Mouse (Mus musculus) limb, embryonic 15.5 days (tissue): Measurements from ENCODE around the gene Dach1. TPM values are rescaled to one million over a fixed set of nuclear protein-coding genes. Genes with fewer than 3 reads are reported as not detected.

ENCODE experiments used
- ATAC-seq: fragments of 200-750 bp; cut with Nextera tagmentation; 2 replicates; pipeline ENCODE4 v1.8.0; 2017; ENCODE audit warnings: low read depth, moderate TSS enrichment; ENCODE audit not compliant: insufficient number of reproducible peaks, low FRiP score, low TSS enrichment
- H3K27ac ChIP-seq: fragments of 300-500 bp; sonication (generic); 2 replicates; pipeline ENCODE4 v1.5.1; 2015; ENCODE audit warnings: moderate library complexity, mild to moderate bottlenecking, inconsistent platforms
- H3K27me3 ChIP-seq: fragments of 300-500 bp; sonication (generic); 2 replicates; pipeline ENCODE4 v1.6.1; 2015; ENCODE audit warnings: inconsistent platforms
- H3K36me3 ChIP-seq: fragments of 300-500 bp; sonication (generic); 2 replicates; pipeline ENCODE4 v1.6.1; 2015; ENCODE audit warnings: inconsistent platforms
- H3K4me1 ChIP-seq: fragments of 300-500 bp; sonication (generic); 2 replicates; pipeline ENCODE4 v1.6.1; 2015; ENCODE audit warnings: inconsistent platforms
- H3K4me2 ChIP-seq: fragments of 300-500 bp; sonication (generic); 2 replicates; pipeline ENCODE4 v1.6.1; 2015; ENCODE audit warnings: mild to moderate bottlenecking, inconsistent platforms
- H3K4me3 ChIP-seq: fragments of 300-500 bp; sonication (generic); 2 replicates; pipeline ENCODE4 v1.5.1; 2015; ENCODE audit warnings: mild to moderate bottlenecking, inconsistent platforms
- H3K9ac ChIP-seq: fragments of 300-500 bp; sonication (generic); 2 replicates; pipeline ENCODE4 v1.6.1; 2015; ENCODE audit warnings: inconsistent platforms
- H3K9me3 ChIP-seq: fragments of 300-500 bp; sonication (generic); 2 replicates; pipeline ENCODE4 v1.6.1; 2016; ENCODE audit warnings: inconsistent platforms
- WGBS: fragments of 180-500 bp; shearing (Covaris S2); methylation state at CpG from one replicate; pipeline ENCODE4 v1.1.7; 2015; 5-methylcytosine and 5-hydroxymethylcytosine counted together
- polyA plus RNA-seq: library from polyadenylated mRNA; unstranded; fragments of >200 nt; fragmentation: Nextera tagmentation; extraction: Ambion mirVana; gene quantifications from 2 replicates; pipeline ENCODE4 v1.2.1, GENCODE M21; 2015

Gene Dach1
- polyA plus RNA-seq, 1 experiment from 2014 or later, result 4.5 TPM

- Histone ChIP-seq H3K4me2 (no peak overlapping the region), H3K36me3 (no peaks in the 10 kb centered on the region)
- 86% methylated on average over 2 of the region's 2 CpGs for WGBS
These were observed 227.2 kb downstream of the Dach1 start for GRCm38 (mm10) chr14:97942361-97942760.

GRCm38 (mm10) chr14:97896622-97897021 lies 272.9 kb downstream of the Dach1 start:
- no peak overlapping the region for H3K27ac ChIP-seq
- H3K4me1 ChIP-seq, result no peaks in the 10 kb centered on the region
- H3K27me3 ChIP-seq, result no peaks in the 10 kb centered on the region
- no peak overlapping the region for H3K9ac ChIP-seq
- ATAC-seq, result no peak
- WGBS, result over 99% methylated on average over 3 of the region's 3 CpGs
- no peaks in the 10 kb centered on the region for H3K9me3 ChIP-seq
- H3K36me3 ChIP-seq, result no peaks in the 10 kb centered on the region
- no peak overlapping the region for H3K4me2 ChIP-seq
- H3K4me3 ChIP-seq, result no peak overlapping the region

More at GRCm38 (mm10) chr14:97942361-97942760, 227.2 kb downstream of the Dach1 start:
- H3K9me3 ChIP-seq, result no peaks in the 10 kb centered on the region
- no peak for ATAC-seq
- H3K4me1 ChIP-seq, result no peaks in the 10 kb centered on the region
- no peak overlapping the region for H3K27ac ChIP-seq
- H3K27me3 ChIP-seq, result no peaks in the 10 kb centered on the region
- H3K9ac ChIP-seq, result no peak overlapping the region
- no peak overlapping the region for H3K4me3 ChIP-seq

- Histone ChIP-seq H3K9me3 (no peaks in the 10 kb centered on the region), H3K4me1 (no peaks in the 10 kb centered on the region), H3K27ac (no peak overlapping the region), H3K36me3 (no peaks in the 10 kb centered on the region), H3K4me2 (no peak overlapping the region), H3K4me3 (no peak overlapping the region), H3K27me3 (no peaks in the 10 kb centered on the region), H3K9ac (no peak overlapping the region)
- no peak for ATAC-seq
- WGBS, result 42% methylated on average over 1 of the region's 1 CpGs
These were observed 287.6 kb downstream of the Dach1 start for GRCm38 (mm10) chr14:97881976-97882375.

GRCm38 (mm10) chr14:97871001-97871400 lies 298.6 kb downstream of the Dach1 start:
- no peak overlapping the region for H3K27ac ChIP-seq
- no peaks in the 10 kb centered on the region for H3K9me3 ChIP-seq
- H3K4me1 ChIP-seq, result 0 out of 2 replicates have a peak, but pooled peaks cover 4% of the 10 kb centered on the region
- H3K36me3 ChIP-seq, result no peaks in the 10 kb centered on the region
- H3K27me3 ChIP-seq, result no peaks in the 10 kb centered on the region
- no peak overlapping the region for H3K4me2 ChIP-seq
- ATAC-seq, result no peak
- H3K4me3 ChIP-seq, result no peak overlapping the region
- WGBS, result 14% methylated on average over 2 of the region's 2 CpGs
- no peak overlapping the region for H3K9ac ChIP-seq

GRCm38 (mm10) chr14:97858384-97858783 lies 311.2 kb downstream of the Dach1 start:
- H3K4me1 ChIP-seq, result no peaks in the 10 kb centered on the region
- no peak overlapping the region for H3K4me3 ChIP-seq
- no peaks in the 10 kb centered on the region for H3K9me3 ChIP-seq
- no peaks in the 10 kb centered on the region for H3K27me3 ChIP-seq
- ATAC-seq, result no peak
- H3K27ac ChIP-seq, result no peak overlapping the region
- H3K9ac ChIP-seq, result no peak overlapping the region
- WGBS, result 63% methylated on average over 3 of the region's 3 CpGs
- no peak overlapping the region for H3K4me2 ChIP-seq
- no peaks in the 10 kb centered on the region for H3K36me3 ChIP-seq

- no peak overlapping the region for H3K4me2 ChIP-seq
- no peak overlapping the region for H3K9ac ChIP-seq
- no peak overlapping the region for H3K4me3 ChIP-seq
- no peak for ATAC-seq
- H3K27ac ChIP-seq, result no peak overlapping the region
- 56% methylated on average over 2 of the region's 2 CpGs for WGBS
- no peaks in the 10 kb centered on the region for H3K4me1 ChIP-seq
- no peaks in the 10 kb centered on the region for H3K27me3 ChIP-seq
- H3K36me3 ChIP-seq, result no peaks in the 10 kb centered on the region
- no peaks in the 10 kb centered on the region for H3K9me3 ChIP-seq
These were observed 312.3 kb downstream of the Dach1 start for GRCm38 (mm10) chr14:97857276-97857675.

- Histone ChIP-seq H3K27me3 (no peaks in the 10 kb centered on the region), H3K4me1 (no peaks in the 10 kb centered on the region), H3K4me2 (no peak overlapping the region), H3K36me3 (no peaks in the 10 kb centered on the region), H3K27ac (no peak overlapping the region), H3K9ac (no peak overlapping the region), H3K9me3 (no peaks in the 10 kb centered on the region), H3K4me3 (no peak overlapping the region)
- ATAC-seq, result no peak
- 82% methylated on average over 1 of the region's 1 CpGs for WGBS
These were observed 314.2 kb downstream of the Dach1 start for GRCm38 (mm10) chr14:97855345-97855744.

- H3K36me3 ChIP-seq, result no peaks in the 10 kb centered on the region
- H3K27me3 ChIP-seq, result no peaks in the 10 kb centered on the region
- no peak overlapping the region for H3K27ac ChIP-seq
- no peaks in the 10 kb centered on the region for H3K4me1 ChIP-seq
- H3K4me3 ChIP-seq, result no peak overlapping the region
- no peak overlapping the region for H3K9ac ChIP-seq
- no peaks in the 10 kb centered on the region for H3K9me3 ChIP-seq
- H3K4me2 ChIP-seq, result no peak overlapping the region
- WGBS, result 57% methylated on average over 4 of the region's 4 CpGs
- ATAC-seq, result no peak
These were observed 319.1 kb downstream of the Dach1 start for GRCm38 (mm10) chr14:97850486-97850885.

- ATAC-seq, result no peak
- H3K9ac ChIP-seq, result no peak overlapping the region
- no peaks in the 10 kb centered on the region for H3K36me3 ChIP-seq
- WGBS, result 60% methylated on average over 1 of the region's 1 CpGs
- no peak overlapping the region for H3K4me3 ChIP-seq
- no peak overlapping the region for H3K27ac ChIP-seq
- no peak overlapping the region for H3K4me2 ChIP-seq
- H3K4me1 ChIP-seq, result no peaks in the 10 kb centered on the region
- no peaks in the 10 kb centered on the region for H3K9me3 ChIP-seq
- H3K27me3 ChIP-seq, result no peaks in the 10 kb centered on the region
These were observed 321.9 kb downstream of the Dach1 start for GRCm38 (mm10) chr14:97847641-97848040.

- H3K4me2 ChIP-seq, result no peak overlapping the region
- WGBS, result 61% methylated on average over 5 of the region's 5 CpGs
- H3K4me3 ChIP-seq, result no peak overlapping the region
- no peaks in the 10 kb centered on the region for H3K9me3 ChIP-seq
- H3K27ac ChIP-seq, result no peak overlapping the region
- no peak for ATAC-seq
- no peaks in the 10 kb centered on the region for H3K27me3 ChIP-seq
- H3K36me3 ChIP-seq, result no peaks in the 10 kb centered on the region
- no peak overlapping the region for H3K9ac ChIP-seq
- H3K4me1 ChIP-seq, result no peaks in the 10 kb centered on the region
These were observed 330.3 kb downstream of the Dach1 start for GRCm38 (mm10) chr14:97839275-97839674.

GRCm38 (mm10) chr14:97829865-97830264 lies 339.7 kb downstream of the Dach1 start:
- H3K27ac ChIP-seq, result no peak overlapping the region
- H3K4me2 ChIP-seq, result no peak overlapping the region
- H3K9ac ChIP-seq, result no peak overlapping the region
- no peaks in the 10 kb centered on the region for H3K4me1 ChIP-seq
- H3K4me3 ChIP-seq, result no peak overlapping the region
- 78% methylated on average over 3 of the region's 3 CpGs for WGBS
- H3K27me3 ChIP-seq, result no peaks in the 10 kb centered on the region
- no peaks in the 10 kb centered on the region for H3K36me3 ChIP-seq
- no peak for ATAC-seq
- no peaks in the 10 kb centered on the region for H3K9me3 ChIP-seq

GRCm38 (mm10) chr14:97814555-97815175 lies 354.9 kb downstream of the Dach1 start:
- H3K4me3 ChIP-seq, result no peak overlapping the region
- 65% methylated on average over 7 of the region's 7 CpGs for WGBS
- H3K9me3 ChIP-seq, result no peaks in the 10 kb centered on the region
- no peak overlapping the region for H3K27ac ChIP-seq
- no peaks in the 10 kb centered on the region for H3K27me3 ChIP-seq
- H3K9ac ChIP-seq, result no peak overlapping the region
- no peak for ATAC-seq
- no peaks in the 10 kb centered on the region for H3K36me3 ChIP-seq
- no peak overlapping the region for H3K4me2 ChIP-seq
- H3K4me1 ChIP-seq, result no peaks in the 10 kb centered on the region

GRCm38 (mm10) chr14:97813557-97813956 lies 356.0 kb downstream of the Dach1 start:
- Histone ChIP-seq H3K4me3 (no peak overlapping the region), H3K9me3 (no peaks in the 10 kb centered on the region), H3K4me2 (no peak overlapping the region), H3K36me3 (no peaks in the 10 kb centered on the region), H3K4me1 (no peaks in the 10 kb centered on the region), H3K27ac (no peak overlapping the region), H3K9ac (no peak overlapping the region), H3K27me3 (no peaks in the 10 kb centered on the region)
- 54% methylated on average over 11 of the region's 11 CpGs for WGBS
- ATAC-seq, result no peak
